Mouse (Mus musculus) urinary bladder, postnatal 4 days (tissue): ENCODE data around the gene Cracr2a.

Experiments used
- DNase-seq, 2 experiments: peaks; one replicate each; pipeline ENCODE4 v3.0.0; 2021 to 2022; ENCODE audit warnings: low spot score in 2 of 2

Cracr2a gene

GRCm38 (mm10) chr6:127625135-127625534, 64.0 kb downstream of the Cracr2a start:
- peak in 1 of 2 experiments; percentile 69 for DNase-seq

GRCm38 (mm10) chr6:127627453-127627852, 66.3 kb downstream of the Cracr2a start:
- DNase-seq = no peak

DNA sequence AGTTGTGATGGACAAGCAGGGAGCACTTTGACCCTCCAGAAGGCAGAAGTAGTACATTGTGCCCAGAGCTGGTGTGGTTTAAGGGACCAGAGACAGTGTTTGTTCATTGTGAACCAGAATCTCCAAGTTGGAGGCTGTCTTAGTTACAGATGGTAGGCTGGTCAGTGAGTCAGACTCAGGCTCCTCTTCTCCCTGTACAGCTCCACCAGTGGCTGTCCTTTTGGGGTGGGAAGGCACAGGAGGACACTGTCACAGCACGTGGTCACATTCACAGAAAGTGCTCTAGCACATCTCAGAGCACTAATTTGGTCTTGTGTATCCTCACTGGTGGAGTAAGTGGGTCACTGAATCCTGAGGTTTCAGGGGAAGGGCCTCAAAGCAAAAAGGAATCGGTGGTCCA, 68.1 kb downstream of the Cracr2a start:
- no peak for DNase-seq

DNA sequence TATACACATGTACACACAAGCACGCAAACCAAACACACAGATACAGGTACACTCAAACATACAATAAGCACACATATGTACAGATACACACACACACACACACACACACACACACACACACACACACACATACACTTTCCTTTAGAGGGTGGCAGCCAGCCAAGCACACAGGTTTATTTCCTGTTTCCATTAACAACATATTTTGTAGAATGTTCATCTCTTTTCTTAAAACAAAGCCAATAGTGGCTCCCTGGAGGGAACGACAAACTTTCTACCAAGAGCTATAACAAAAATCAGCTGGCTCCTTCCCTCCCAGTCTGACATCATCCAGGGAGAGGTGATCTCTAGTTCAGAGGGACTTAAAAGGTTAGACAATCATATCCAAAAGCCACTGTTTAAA, 73.7 kb downstream of the Cracr2a start:
- no peak for DNase-seq

DNA sequence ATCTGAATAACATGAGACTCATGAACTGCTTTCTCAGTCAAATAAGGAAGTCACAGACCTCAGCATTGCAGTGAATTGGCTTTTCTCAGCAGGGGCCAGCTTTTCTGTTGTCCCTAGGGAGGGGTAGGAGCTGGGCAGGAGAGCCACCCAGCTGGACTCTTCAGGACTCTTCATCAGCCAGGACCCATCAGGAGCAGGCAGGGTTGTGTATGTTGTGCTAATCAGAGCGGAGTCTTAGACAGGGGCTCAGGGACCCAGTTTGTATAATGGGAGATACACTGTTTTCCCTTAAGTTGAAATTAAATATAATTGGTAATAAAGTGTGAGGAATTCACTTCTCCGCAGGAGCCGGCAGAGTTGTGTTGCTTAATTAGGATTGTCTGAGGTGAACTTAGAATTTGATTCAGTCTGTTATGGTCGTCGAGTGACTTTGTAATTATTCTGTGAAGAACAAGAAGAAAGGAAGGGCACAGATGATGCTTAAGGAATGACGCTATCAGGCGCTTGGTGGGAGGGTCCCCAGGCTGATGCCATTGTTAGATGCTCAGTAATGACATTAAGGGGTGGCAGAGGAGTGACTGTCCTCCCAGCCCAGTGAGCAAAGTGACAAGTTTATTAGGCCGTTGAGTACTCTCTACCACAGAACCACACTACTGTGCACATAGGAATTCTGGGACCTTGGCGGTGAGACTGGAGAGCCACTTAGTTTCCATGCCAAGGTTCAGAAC, 74.5 kb downstream of the Cracr2a start:
- no peak for DNase-seq

DNA sequence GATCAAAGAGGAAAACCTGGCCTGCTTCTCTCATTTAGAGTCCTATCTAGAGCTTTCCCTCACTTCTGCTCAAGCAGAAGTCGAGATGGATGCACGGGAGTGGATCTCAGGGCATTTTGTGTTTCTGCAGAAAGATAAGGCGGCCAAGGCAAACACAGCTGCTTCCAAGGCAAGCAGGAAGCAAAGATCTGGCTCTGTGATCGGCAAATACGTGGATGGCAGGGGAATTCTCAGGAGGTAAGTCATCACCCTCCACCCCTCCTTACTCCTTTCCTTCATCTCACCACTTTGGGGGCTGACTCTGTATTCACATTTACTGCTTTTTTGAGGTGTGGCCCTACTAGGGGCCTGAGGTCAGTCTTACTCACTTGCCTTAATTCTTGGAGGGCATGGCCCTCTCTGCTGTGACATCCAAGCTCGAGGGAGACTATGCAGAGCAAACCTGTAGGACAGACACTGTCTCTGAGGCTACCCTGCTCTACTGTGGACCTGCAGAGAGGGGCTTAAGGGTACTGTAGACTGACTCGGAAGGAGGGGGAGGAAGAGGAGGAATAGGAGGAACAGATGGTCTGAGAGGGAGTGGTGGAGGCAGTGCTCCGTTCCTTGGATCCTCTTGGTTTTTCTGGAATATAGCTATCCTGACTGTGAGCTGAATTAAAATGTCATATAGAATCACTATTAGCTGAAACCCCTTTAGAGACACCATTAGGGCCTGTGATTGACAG, 80.1 kb downstream of the Cracr2a start:
- DNase-seq = no peak

DNA sequence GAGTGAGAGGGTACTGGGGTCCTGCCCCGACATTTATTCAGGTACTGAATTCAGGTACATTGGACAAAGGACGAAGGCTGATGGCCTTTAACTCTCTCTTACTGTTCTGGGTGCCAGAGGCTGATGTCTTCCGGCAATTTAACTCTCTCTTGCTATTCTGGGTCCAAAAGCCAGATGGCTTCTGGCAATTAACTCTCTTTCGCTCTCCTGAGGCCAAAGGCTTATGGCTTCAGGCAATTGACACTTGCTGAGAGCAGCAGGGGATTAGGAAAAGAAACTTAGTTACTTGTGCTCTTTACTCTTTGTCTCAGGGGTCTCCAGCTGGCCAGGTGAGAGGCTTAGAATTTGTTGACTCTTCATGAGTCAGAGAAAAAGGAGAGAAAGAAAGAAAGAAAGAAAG, 94.8 kb downstream of the Cracr2a start:
- no peak for DNase-seq

DNA sequence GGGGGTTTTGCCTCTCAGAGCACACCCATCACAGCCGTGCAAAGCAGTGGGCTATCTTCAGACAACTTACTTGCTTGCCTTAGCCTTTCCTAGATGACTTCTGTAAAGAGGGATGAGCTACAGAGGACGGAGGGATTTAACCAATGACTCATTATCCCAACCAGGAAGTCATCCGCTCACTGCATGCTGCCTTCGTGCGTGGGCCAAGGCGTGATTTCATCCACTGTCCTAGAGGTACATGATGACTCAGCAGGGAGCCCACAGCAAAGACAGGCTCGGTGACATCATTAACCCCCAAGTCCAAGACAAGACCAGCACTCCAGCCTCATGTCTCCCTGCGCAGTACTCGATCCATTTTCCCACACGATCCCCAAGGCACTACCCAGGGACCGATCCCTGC, 96.0 kb downstream of the Cracr2a start:
- DNase-seq = no peak

DNA sequence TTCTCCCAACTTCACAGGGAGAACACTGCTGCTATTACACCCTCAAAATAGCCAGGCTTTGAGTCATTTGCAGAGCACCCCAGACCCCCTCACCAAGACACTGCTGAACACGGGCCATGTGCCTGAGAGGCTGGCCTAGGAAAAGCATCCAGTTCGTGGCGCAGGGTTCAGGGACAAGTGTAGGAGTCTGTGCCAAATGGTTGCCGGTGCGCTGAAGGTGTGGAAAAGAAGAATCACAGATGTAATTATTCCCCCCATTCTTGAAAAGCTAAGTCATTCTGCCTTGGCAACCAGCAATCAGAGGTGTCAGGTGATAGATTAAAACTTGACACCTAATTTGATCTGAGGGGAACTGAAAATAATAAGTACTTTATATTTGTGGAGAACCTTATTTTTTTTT, 98.3 kb downstream of the Cracr2a start:
- no peak for DNase-seq

DNA sequence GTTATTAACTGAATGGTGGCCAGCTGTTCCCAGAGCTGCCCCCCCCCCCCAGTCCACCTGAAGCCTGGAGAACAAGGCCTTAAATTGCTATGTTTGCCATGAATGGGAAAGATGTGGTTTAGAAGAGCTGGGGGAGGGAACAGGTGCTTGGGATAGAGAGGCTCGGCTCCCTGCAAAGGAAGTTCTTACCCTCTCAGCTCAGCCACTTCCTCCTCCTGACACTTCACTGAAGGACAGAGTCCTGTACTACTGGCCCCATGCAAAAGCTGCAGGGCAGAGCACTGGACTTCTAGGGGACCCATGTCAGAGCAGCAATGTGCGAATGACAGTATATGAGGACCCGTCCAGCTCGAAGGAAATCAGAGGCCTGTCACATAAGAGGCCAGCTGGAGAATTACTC, 98.8 kb downstream of the Cracr2a start:
- DNase-seq = no peak

- DNase-seq = no peak
Measured at GRCm38 (mm10) chr6:127661717-127662292, 100.7 kb downstream of the Cracr2a start.

DNA sequence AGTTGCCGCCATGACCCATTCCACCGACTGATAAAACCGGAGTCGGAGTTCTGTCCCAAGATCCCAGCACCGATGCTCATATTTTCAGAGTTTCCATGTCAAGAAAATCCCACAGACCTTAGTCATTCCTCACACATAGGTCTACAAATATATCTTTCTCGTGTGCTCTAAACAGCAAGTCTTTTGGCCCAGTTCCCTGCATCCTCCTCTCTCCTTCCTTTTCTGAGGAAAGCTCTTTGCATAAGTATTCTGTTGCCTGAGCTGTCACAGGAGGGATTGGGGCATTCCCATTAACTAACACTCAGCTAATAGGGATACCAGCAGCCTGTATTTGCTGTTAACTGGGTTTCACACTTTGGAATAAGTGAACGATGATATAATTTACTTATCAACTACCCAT, 102.1 kb downstream of the Cracr2a start:
- no peak for DNase-seq

DNA sequence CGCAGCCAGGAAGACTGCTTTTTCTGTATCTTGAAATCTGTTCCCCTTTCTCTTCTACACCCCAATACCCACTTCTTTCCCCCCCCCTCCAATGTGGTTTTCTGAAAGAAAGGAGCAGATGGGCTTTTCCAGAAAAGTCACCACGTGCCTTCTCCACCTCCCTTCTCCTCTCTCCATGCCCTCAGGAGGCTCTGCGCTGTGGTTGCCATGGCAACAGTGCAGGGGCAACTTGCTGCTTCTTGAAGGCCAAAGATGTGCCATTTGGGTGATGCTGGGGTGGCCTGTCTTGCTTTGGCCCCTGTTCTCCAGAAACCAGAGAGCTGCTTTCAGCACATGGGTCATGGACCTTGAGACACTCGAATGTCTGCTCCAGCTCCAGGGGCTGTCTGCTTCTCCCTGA, 108.2 kb downstream of the Cracr2a start:
- DNase-seq = no peak

DNA sequence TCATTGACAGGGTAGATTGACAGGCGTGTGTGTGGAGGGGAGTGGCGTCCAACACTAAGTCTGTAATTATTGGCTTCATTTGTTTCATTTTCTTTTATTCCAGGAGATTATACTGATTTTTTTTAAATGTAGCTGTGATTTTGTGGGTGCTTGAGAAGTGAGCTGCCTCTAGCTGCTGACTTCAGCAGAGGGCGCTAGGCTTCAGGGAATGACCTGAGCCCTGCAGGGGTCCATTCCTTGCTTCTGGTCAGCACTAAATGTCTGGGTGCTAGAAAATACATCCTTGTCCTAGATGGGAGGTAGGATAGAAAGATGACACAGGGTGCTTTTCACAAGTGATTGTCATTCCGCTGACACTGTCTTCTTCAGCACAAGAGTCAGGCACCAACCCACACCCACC, 108.9 kb downstream of the Cracr2a start:
- DNase-seq = no peak

- DNase-seq = no peak
Measured at GRCm38 (mm10) chr6:127672071-127672470, 110.9 kb downstream of the Cracr2a start.

DNA sequence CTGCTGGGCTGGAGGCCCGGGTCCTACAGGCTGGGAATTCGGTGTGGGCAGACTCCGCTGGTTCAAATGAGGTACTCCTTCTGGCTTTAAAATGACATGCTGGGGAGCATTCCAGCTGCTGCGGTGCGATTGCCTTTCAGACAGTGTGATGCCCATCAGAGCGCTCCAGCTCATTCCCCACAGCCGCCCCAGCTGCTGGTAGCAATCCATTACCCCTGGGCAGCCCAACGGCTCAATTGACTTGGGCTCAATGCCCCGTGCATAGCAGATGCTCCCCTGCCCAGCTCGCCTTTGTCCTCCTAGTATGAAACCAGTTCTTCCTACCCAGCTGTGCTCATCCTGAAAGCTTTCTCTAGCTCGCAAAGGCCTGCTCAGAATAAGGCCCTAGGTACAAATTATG, 115.7 kb downstream of the Cracr2a start:
- DNase-seq = no peak

DNA sequence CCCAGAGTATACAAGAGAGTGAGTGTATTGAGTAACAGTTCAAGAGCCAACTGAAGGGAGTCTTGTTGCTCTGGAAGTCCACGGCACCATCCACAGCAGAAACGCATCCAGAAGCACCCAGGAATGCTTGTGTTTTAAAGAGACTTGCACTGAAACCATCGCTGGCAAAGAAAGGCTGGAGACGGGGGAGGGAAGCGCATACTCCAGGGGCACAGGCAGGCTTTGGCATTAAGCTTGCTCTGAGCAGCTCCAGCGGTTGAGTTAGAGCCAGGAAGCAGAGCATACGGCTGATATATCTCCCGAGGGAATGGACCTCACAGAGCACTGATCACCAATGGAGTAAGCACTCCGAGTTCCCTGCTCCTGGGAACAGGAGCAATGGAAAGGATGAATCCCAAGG, 117.2 kb downstream of the Cracr2a start:
- DNase-seq = no peak

- no peak for DNase-seq
Measured at GRCm38 (mm10) chr6:127678998-127679397, 117.9 kb downstream of the Cracr2a start.

DNA sequence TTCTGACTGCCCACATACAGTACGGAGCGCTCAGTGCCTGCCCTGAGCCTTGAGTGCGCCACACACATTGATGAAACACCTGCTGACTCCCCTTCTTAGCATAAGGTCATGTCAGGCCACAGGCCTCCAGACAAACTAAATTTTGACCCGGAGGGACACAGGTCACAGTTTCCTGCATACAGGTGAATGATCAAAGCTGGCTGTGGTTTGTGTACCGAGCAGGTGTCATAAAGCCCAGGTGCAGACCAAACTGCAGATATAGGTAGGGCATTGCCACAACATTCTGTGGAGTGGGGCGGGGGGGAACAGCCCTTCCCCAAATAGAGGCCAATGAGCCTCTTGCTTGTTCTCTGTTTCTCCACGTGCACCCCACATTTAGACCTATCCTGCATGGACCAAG, 119.6 kb downstream of the Cracr2a start:
- DNase-seq = no peak

DNA sequence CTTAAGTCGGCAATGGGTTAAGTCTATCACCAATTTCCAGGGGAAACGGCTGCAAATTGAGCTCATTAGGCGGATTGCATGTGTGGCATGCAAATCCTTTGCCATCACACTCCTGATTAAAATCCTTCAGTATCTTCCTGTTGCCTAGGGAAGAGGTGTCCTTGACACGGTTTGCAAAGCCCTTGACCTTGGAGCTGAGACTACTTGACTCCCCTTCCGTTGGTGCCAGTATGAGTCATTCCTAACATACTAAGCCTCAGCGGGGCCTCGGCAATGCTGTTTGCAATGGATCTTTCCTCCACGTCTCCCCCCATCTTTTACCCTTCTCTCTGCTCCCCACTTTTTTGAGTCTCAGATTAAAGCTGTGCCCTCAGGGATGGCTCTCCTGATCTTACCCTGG, 122.4 kb downstream of the Cracr2a start:
- DNase-seq = no peak

DNA sequence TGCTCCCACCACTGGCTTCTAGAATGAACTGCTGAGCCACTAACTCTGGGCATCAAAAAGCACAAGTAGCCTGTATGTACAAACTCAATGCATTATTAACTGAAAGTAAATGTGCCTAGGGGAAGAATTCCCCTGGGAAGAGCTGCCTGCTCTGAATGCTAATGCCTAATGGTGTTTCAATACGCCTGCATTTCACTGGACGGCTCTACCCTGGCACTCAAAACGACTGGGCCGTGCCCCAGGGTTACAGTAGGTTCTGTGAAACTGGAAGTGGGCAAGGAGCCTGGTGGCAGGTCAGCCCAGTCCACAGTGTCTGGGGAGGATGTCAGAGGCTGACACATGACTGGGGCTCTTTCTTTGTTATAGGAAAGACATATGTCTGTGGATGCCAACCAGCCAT, 123.8 kb downstream of the Cracr2a start:
- no peak for DNase-seq

DNA sequence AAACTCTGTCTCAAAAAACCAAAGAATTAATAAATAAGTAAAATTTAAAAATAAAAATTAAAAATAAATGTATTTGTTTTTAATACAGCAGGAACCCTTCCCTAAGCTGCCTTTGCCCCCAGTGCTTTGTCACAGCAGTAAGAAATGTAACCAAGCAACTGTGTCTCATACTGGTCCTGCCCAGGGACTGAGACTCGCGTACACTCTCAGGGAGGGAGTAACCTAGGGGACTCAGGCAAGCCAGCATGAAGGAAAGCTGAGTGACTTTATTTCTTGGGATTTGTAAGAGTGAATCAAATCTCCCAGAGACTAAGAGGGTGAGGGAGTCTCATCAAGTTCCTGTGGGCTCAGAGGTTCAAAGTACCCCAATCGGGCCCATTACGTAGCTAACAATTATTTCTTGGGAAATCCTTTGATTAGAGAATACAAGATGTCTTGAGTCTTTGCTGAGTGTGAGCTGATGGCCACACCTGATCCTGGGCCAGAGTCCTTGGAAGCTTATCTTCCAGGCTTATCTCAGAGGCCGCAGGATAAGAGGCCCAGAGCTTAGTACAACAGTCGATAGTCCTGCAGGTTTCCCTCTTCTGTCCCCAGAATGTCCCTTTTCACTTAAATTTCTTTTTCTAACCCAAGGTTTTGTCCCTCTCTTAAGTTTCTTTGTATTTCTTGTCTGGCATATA, 126.2 kb downstream of the Cracr2a start:
- no peak for DNase-seq

GRCm38 (mm10) chr6:127692298-127692697, 131.2 kb downstream of the Cracr2a start:
- DNase-seq = no peak
